Mouse (Mus musculus) kidney, postnatal 0 days (tissue): ENCODE measurements around the gene Pus7. TPM values are rescaled to one million over a fixed set of nuclear protein-coding genes. Genes with fewer than 3 reads are reported as not detected.
"Not testable (repeated sequence)": the region's sequence is repeated elsewhere in the genome, so short reads cannot be mapped to it uniquely, and the experiment has no call there.

Experiments
- ATAC-seq: fragments of 200-750 bp; cut with Nextera tagmentation; replicated peaks from 2 replicates; pipeline ENCODE4 v1.8.0; 2017; ENCODE audit warnings: low read depth, moderate number of reproducible peaks, moderate TSS enrichment, moderate library complexity; ENCODE audit not compliant: low FRiP score
- DNase-seq: peaks from one replicate; pipeline ENCODE4 v3.0.0-alpha.2; 2016; ENCODE audit warnings: low spot score
- H3K27ac ChIP-seq: fragments of 300-500 bp; sonication (generic); 2 replicates; pipeline ENCODE4 v1.5.1; 2014; ENCODE audit warnings: mild to moderate bottlenecking
- H3K27me3 ChIP-seq: fragments of 300-500 bp; sonication (generic); 2 replicates; pipeline ENCODE4 v1.6.1; 2014; ENCODE audit warnings: low read length, mixed read lengths; ENCODE audit not compliant: insufficient read depth
- H3K36me3 ChIP-seq: fragments of 300-500 bp; sonication (generic); 2 replicates; pipeline ENCODE4 v1.6.1; 2014; ENCODE audit warnings: low read length, mixed read lengths; ENCODE audit not compliant: insufficient read depth
- H3K4me1 ChIP-seq: fragments of 300-500 bp; sonication (generic); replicated peaks from 2 replicates; pipeline ENCODE4 v1.6.1; 2014; ENCODE audit warnings: antibody characterized with exemption, low read length, mixed read lengths; ENCODE audit not compliant: insufficient read depth
- H3K4me2 ChIP-seq: fragments of 300-500 bp; sonication (generic); 2 replicates; pipeline ENCODE4 v1.6.1; 2014; ENCODE audit warnings: mild to moderate bottlenecking, low read length, moderate library complexity, mixed read lengths
- H3K4me3 ChIP-seq: fragments of 300-500 bp; sonication (generic); replicated peaks from 2 replicates; pipeline ENCODE4 v1.5.1; 2014; ENCODE audit warnings: low read depth, low read length
- H3K9ac ChIP-seq: fragments of 300-500 bp; sonication (generic); 2 replicates; pipeline ENCODE4 v1.6.1; 2014; ENCODE audit warnings: low read depth, low read length
- H3K9me3 ChIP-seq: fragments of 300-500 bp; sonication (generic); replicated peaks from 2 replicates; pipeline ENCODE4 v1.6.1; 2016; ENCODE audit warnings: low read length, inconsistent platforms, mixed read lengths
- CTCF ChIP-seq: IDR thresholded peaks from 2 replicates; pipeline ENCODE4 v1.5.1; 2016; ENCODE audit warnings: antibody characterized with exemption, low read depth, mild to moderate bottlenecking, moderate library complexity
- WGBS: fragments of 180-500 bp; shearing (Covaris S2); extraction: QIAGEN DNeasy Blood & Tissue Kit; methylation state at CpG from one replicate; pipeline ENCODE4 v1.1.7; 2014; 5-methylcytosine and 5-hydroxymethylcytosine counted together
- polyA plus RNA-seq: library from polyadenylated mRNA; unstranded; fragments of >200 nt; fragmentation: Nextera tagmentation; extraction: Ambion mirVana; gene quantifications from 2 replicates; pipeline ENCODE4 v1.2.1, GENCODE M21; 2015

The Pus7 gene
- polyA plus RNA-seq, 1 experiment from 2014 or later = 13.8 TPM

DNA sequence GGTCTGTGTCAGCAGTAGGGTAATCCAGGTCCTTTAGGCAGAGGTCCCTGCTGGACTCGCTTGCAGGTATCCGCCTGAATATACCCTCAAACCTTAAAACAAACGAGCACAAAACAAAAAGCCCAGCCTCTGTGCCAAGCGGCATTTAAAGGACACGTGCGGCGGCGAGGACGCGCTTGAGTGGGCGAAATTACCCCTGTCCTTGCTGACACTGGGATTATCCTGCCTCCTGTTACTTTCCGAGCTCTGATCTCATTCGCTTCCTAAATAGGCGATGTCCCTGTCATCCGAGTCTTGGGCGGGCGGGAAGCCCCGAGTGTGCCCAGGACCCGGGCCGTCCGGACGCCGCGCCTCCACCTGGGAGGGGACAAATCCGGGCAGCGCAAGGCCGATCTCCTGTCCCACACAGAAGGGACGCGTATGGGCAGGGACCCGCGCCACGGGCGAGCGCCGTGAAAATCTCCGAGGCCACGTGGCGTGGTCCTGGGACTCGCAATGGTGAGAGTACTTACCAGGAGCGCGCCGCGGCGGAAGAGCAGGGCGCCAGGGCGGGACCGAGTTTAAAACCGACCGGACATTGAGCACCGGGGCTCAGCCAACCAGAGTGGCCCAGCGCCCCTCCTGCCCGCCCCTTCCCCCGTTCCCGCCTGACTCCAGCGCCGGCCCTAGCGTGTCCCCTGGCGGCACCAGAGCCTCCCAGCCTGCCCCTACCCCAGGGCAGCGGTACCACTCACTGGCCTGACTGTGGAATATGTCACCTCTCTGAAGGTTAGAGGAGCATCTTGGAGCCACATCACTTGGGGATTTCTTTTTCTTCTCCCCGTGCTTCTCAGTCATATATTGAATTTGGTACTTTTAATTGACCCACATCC is 71.1 kb downstream of the Pus7 start:
- Histone ChIP-seq H3K4me1 (no peaks in the 10 kb centered on the region), H3K9me3 (no peaks in the 10 kb centered on the region), H3K36me3 (peaks cover 15% of the 10 kb centered on the region), H3K4me3 (peak overlapping the region; percentile 53), H3K27me3 (no peaks in the 10 kb centered on the region), H3K4me2 (peak overlapping the region; percentile 66), H3K27ac (peak overlapping the region; percentile 61), H3K9ac (peak overlapping the region; percentile 59)
- peak; percentile 61 for TF ChIP-seq CTCF
- 5% methylated on average over 58 of the region's 60 CpGs for WGBS
- peak; percentile 98 for ATAC-seq
- DNase-seq = peak; percentile 73

DNA sequence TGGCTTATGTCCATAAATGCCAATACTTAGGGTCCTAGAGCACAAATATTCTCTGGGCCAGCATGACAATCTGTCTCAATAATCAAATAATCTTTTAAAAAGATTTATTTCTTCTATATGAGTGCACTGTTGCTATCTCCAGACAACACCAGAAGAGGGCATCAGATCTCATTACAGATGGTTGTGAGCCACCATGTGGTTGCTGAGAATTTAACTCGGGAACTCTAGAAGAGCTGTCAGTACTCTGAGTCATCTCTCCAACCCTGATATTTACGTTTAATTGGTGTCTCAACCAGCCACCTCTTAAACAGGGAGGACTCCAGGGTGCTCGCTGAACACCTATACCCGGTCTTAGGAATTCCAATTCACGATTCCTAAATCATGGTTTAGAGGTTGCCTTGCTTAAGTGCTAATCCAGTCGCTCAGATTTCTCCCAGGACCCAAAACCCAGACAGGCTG is 71.8 kb downstream of the Pus7 start:
- TF ChIP-seq CTCF = peak; percentile 56
- not testable (repeated sequence) for ATAC-seq, H3K9me3 ChIP-seq

DNA sequence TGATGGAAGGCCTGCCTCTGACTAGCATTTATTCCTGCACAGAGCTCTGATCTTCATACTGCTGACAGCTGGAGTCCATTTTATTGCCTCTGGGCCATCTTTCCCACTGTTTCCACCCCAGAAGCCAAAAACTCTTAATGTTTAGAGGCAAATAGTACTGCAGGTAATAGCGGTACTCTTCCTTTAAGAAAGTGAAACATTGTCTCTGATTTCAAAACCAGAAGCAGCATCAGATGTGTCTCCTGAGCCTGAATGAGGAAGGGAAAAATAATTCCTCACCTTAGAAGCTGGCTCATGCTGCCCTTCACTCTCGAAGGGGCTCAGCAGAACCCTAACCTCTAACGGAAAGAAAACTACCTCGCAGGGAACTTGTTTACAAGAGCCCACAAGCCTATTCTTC is 72.3 kb downstream of the Pus7 start:
- WGBS = 98% methylated on average over 4 of the region's 4 CpGs
- H3K4me1 ChIP-seq = no peaks in the 10 kb centered on the region
- peaks cover 18% of the 10 kb centered on the region for H3K36me3 ChIP-seq
- H3K9ac ChIP-seq = no peak overlapping the region
- no peaks in the 10 kb centered on the region for H3K9me3 ChIP-seq
- no peak overlapping the region for H3K4me3 ChIP-seq
- no peak for DNase-seq
- H3K27ac ChIP-seq = no peak overlapping the region
- no peaks in the 10 kb centered on the region for H3K27me3 ChIP-seq
- no peak for TF ChIP-seq CTCF
- no peak overlapping the region for H3K4me2 ChIP-seq
- no peak for ATAC-seq

More for the DNA sequence above, 71.8 kb downstream of the Pus7 start:
- H3K27me3 ChIP-seq, H3K4me1 ChIP-seq: not testable (repeated sequence)
- Histone ChIP-seq H3K9ac (peak overlapping the region; percentile 59; the same call in 1 of the 2 replicates), H3K4me3 (peak overlapping the region; percentile 53), H3K27ac (peak overlapping the region; percentile 61), H3K36me3 (peaks cover 18% of the 10 kb centered on the region), H3K4me2 (peak overlapping the region; percentile 66)
- peak; percentile 9 for DNase-seq
- 46% methylated on average over 6 of the region's 6 CpGs for WGBS

DNA sequence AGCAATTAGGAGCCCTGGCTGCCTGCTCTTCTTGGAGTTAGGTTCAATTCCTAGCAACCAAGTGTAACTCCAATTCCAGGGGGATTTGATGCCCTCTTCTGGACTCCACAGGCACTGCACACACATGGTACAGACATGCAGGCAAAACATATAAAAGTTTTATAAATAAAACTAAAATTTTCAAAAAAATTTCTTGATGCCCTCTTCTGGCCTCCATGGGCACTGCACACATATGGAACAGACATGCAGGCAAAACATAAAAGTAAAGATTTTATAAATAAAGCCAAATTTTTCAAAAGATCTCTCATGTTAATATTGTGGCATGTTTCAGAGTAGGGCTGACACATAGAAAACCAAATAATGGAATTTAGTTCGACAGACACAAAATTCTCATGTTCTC is 73.8 kb downstream of the Pus7 start:
- no peak for TF ChIP-seq CTCF
- ATAC-seq = no peak
- no peak for DNase-seq

DNA sequence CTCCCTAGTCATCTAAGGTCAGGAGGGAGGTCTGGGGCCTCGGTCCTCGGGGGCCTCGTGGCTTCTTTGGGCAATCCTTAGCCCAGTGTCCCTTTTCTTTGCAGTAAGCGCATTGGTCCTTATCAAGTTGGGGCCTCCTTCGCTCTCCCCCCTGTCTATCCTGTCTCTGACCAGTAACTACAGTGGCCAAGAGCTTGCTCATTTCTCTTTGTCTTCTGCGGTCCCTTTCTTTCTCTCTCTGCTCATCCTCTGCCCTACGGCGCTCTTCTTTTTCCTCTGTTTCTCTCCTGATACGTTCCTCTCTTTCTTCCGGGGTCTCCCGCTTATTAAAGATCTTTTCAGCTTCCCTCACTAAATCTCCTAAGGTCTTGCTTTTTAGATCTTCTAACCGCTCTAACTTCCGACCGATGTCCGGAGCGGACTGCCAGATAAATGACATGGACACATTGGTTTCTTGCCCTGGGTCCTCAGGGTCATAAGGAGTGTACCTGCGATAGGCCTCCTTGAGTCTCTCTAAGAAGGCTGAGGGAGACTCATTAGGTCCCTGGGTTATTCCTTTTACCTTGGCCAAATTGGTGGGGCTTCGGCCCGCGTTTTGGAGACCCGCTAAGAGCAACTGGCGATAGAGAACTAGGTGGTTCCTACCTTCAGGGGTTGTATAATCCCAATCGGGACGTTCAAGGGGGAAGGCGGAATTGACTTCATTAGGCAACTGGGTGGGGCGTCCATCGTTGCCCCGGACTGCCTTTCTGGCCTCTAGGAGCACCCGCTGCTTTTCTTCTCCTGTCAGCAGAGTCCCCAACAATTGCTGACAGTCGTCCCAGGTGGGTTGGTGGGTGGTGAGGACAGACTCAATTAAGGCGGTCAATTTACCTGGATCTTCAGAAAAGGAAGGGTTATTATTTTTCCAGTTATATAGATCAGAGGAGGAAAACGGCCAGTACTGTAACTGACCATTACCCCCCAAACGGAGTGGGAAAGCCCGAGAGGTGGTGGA is 76.6 kb downstream of the Pus7 start:
- not testable (repeated sequence) for H3K27me3 ChIP-seq, H3K9ac ChIP-seq, ATAC-seq, DNase-seq, H3K4me1 ChIP-seq, H3K4me2 ChIP-seq, H3K9me3 ChIP-seq, H3K27ac ChIP-seq, H3K4me3 ChIP-seq
- peaks cover 31% of the 10 kb centered on the region for H3K36me3 ChIP-seq
- whole genome bisulfite sequencing = 98% methylated on average over 29 of the region's 34 CpGs

More for the DNA sequence above, 73.8 kb downstream of the Pus7 start:
- H3K36me3 ChIP-seq = peaks cover 18% of the 10 kb centered on the region
- WGBS = 100% methylated on average over 1 of the region's 1 CpGs
- no peaks in the 10 kb centered on the region for H3K4me1 ChIP-seq
- H3K4me2 ChIP-seq = no peak overlapping the region
- H3K9me3 ChIP-seq = no peaks in the 10 kb centered on the region
- no peaks in the 10 kb centered on the region for H3K27me3 ChIP-seq
- no peak overlapping the region for H3K27ac ChIP-seq
- H3K9ac ChIP-seq = no peak overlapping the region
- no peak overlapping the region for H3K4me3 ChIP-seq

DNA sequence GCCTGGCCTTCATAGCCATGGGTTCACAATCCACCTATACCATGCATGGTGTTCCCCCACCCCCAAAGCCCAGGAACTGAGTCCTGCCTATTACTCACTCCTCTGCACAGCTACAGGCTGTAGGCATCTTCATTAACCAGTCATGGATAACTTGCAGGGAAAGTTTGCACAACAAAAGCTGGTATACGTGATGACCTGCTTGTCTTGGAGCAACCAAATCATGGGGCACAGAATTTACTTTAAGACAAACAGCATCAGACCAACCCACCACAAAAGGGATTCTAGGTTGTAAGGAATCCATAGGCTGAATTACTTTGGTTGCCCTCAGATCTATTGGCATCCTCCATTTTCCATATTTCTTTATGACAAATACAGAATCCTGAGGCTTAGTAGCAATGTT is 86.1 kb downstream of the Pus7 start:
- 97% methylated on average over 1 of the region's 1 CpGs for WGBS
- no peak for DNase-seq

More for the DNA sequence above, 86.1 kb downstream of the Pus7 start:
- Histone ChIP-seq H3K27me3 (no peaks in the 10 kb centered on the region), H3K9ac (no peak overlapping the region), H3K27ac (no peak overlapping the region), H3K4me1 (no peaks in the 10 kb centered on the region), H3K4me3 (no peak overlapping the region), H3K9me3 (peaks cover 11% of the 10 kb centered on the region), H3K36me3 (no peaks in the 10 kb centered on the region), H3K4me2 (no peak overlapping the region)
- no peak for TF ChIP-seq CTCF
- ATAC-seq = no peak

Other genes with a start within 250 kb of the Pus7 start
- 41.9 and 46.5 TPM in 2 replicates for gene Srpk2, start 99.1 kb downstream of the Pus7 start, polyA plus RNA-seq
- 26.8 and 29.5 TPM in 2 replicates for gene Rint1, start 4.0 kb upstream of the Pus7 start, polyA plus RNA-seq
- gene Tomm7, start 60.5 kb upstream of the Pus7 start, polyA plus RNA-seq = 121 and 137 TPM in 2 replicates
- gene Fam126a, start 247.0 kb upstream of the Pus7 start, polyA plus RNA-seq = 10.7 and 11.1 TPM in 2 replicates